Mouse (Mus musculus) adrenal gland, postnatal 10 days (tissue): ENCODE data around the gene Specc1. TPM values are rescaled to one million over a fixed set of nuclear protein-coding genes. Genes with fewer than 3 reads are reported as not detected.
A peak's percentile ranks its signal among the peaks of the same experiment; 100 is the strongest.

Source experiments
- DNase-seq: peaks from one replicate; pipeline ENCODE4 v3.0.0; 2021; ENCODE audit warnings: mixed read lengths
- total RNA-seq, 2 experiments: library from RNA; stranded (reverse); gene quantifications; 2 replicates each; pipeline ENCODE4 v1.2.3; 2021

Gene Specc1
- total RNA-seq, 2 experiments from 2014 or later = 9.7 to 12.4 TPM

GRCm38 (mm10) chr11:62177395-62178113, 221.0 kb downstream of the Specc1 start:
- no peak for DNase-seq

GRCm38 (mm10) chr11:62180791-62181190, 224.2 kb downstream of the Specc1 start:
- DNase-seq = no peak

- no peak for DNase-seq
These were observed 228.3 kb downstream of the Specc1 start for GRCm38 (mm10) chr11:62184900-62185299.

GRCm38 (mm10) chr11:62187074-62187473, 230.5 kb downstream of the Specc1 start:
- no peak for DNase-seq

GRCm38 (mm10) chr11:62192050-62192449, 235.5 kb downstream of the Specc1 start:
- no peak for DNase-seq

- no peak for DNase-seq
These were observed 236.6 kb downstream of the Specc1 start for GRCm38 (mm10) chr11:62193116-62193515.

- no peak for DNase-seq
These were observed 237.7 kb downstream of the Specc1 start for GRCm38 (mm10) chr11:62194217-62194616.

GRCm38 (mm10) chr11:62200901-62201512, 244.4 kb downstream of the Specc1 start:
- DNase-seq = no peak

GRCm38 (mm10) chr11:62202645-62203044, 246.1 kb downstream of the Specc1 start:
- DNase-seq = no peak

- DNase-seq = no peak
These were observed 252.5 kb downstream of the Specc1 start for GRCm38 (mm10) chr11:62209111-62209510.

GRCm38 (mm10) chr11:62209891-62210290, 253.3 kb downstream of the Specc1 start:
- DNase-seq = peak; percentile 24

- no peak for DNase-seq
These were observed 256.9 kb downstream of the Specc1 start for GRCm38 (mm10) chr11:62213384-62213989.

- no peak for DNase-seq
These were observed 258.5 kb downstream of the Specc1 start for GRCm38 (mm10) chr11:62215107-62215506.

- no peak for DNase-seq
These were observed 261.2 kb downstream of the Specc1 start for GRCm38 (mm10) chr11:62217751-62218150.

- DNase-seq = no peak
These were observed 264.4 kb downstream of the Specc1 start for GRCm38 (mm10) chr11:62220756-62221510.

GRCm38 (mm10) chr11:62223416-62223815, 266.9 kb downstream of the Specc1 start:
- no peak for DNase-seq

GRCm38 (mm10) chr11:62223962-62224361, 267.4 kb downstream of the Specc1 start:
- peak; percentile 25 for DNase-seq

- DNase-seq = no peak
These were observed 268.2 kb downstream of the Specc1 start for GRCm38 (mm10) chr11:62224797-62225196.

GRCm38 (mm10) chr11:62240631-62241261, 284.2 kb downstream of the Specc1 start:
- no peak for DNase-seq

GRCm38 (mm10) chr11:62243871-62244270, 287.3 kb downstream of the Specc1 start:
- no peak for DNase-seq

GRCm38 (mm10) chr11:62244471-62244870, 287.9 kb downstream of the Specc1 start:
- DNase-seq = no peak

GRCm38 (mm10) chr11:62247759-62248400, 291.3 kb downstream of the Specc1 start:
- DNase-seq = no peak
